Mouse (Mus musculus) ES-Bruce4 (cell line): ENCODE measurements around the gene Hoxa9. TPM values are rescaled to one million over a fixed set of nuclear protein-coding genes. Genes with fewer than 3 reads are reported as not detected.

Source experiments
- H3K27ac ChIP-seq: 2 replicates; pipeline ENCODE4 v1.5.1; 2012; ENCODE audit warnings: low read length, inconsistent platforms; ENCODE audit not compliant: insufficient read depth
- H3K27me3 ChIP-seq: 2 replicates; pipeline ENCODE4 v1.6.1; 2012; ENCODE audit warnings: mild to moderate bottlenecking, low read length, inconsistent platforms; ENCODE audit not compliant: control insufficient read depth, poor library complexity, insufficient read depth, severe bottlenecking
- H3K36me3 ChIP-seq: 2 replicates; pipeline ENCODE4 v1.6.1; 2012; ENCODE audit warnings: inconsistent platforms, mild to moderate bottlenecking, low read length, moderate library complexity; ENCODE audit not compliant: control insufficient read depth, poor library complexity, insufficient read depth, severe bottlenecking
- H3K4me1 ChIP-seq: one replicate; pipeline ENCODE4 v1.8.1; 2011; ENCODE audit warnings: low read length; ENCODE audit not compliant: control insufficient read depth, insufficient read depth
- H3K4me3 ChIP-seq: 2 replicates; pipeline ENCODE4 v1.5.1; 2011; ENCODE audit warnings: low read depth, mild to moderate bottlenecking, low read length
- H3K9ac ChIP-seq: 2 replicates; pipeline ENCODE4 v1.6.1; 2012; ENCODE audit warnings: low read depth, mild to moderate bottlenecking, inconsistent platforms; ENCODE audit not compliant: poor library complexity, severe bottlenecking
- H3K9me3 ChIP-seq: replicated peaks from 2 replicates; pipeline ENCODE4 v1.6.1; 2012; ENCODE audit warnings: mild to moderate bottlenecking, low read length, inconsistent platforms; ENCODE audit not compliant: control insufficient read depth, poor library complexity, insufficient read depth, severe bottlenecking
- CTCF ChIP-seq: IDR thresholded peaks from one replicate; pipeline ENCODE4 v1.8.1; 2011; ENCODE audit warnings: low read depth, low read length
- EP300 ChIP-seq: IDR thresholded peaks from 2 replicates; pipeline ENCODE4 v1.6.1; 2011; ENCODE audit warnings: low read depth, low read length; ENCODE audit not compliant: insufficient read depth
- POLR2A ChIP-seq: IDR thresholded peaks from one replicate; pipeline ENCODE4 v1.8.1; 2011; ENCODE audit warnings: low read length; ENCODE audit not compliant: insufficient read depth
- polyA plus RNA-seq: library from polyadenylated mRNA; stranded (reverse); fragments of >200 nt; gene quantifications from 2 replicates; pipeline ENCODE4 v1.2.4, GENCODE M21; 2011; ENCODE audit warnings: low read depth; ENCODE audit not compliant: missing spikeins, insufficient read depth, insufficient read length

Hoxa9 gene
- polyA plus RNA-seq, 1 experiment = not detected

GRCm38 (mm10) chr6:52263321-52263585, 32.4 kb upstream of the Hoxa9 start:
- peaks cover 60% of the 10 kb centered on the region for H3K27me3 ChIP-seq
- H3K36me3 ChIP-seq = no peaks in the 10 kb centered on the region
- H3K27ac ChIP-seq = no peak overlapping the region
- no peaks in the 10 kb centered on the region for H3K4me1 ChIP-seq
- no peak overlapping the region for H3K9ac ChIP-seq
- no peaks in the 10 kb centered on the region for H3K9me3 ChIP-seq
- no peak overlapping the region for H3K4me3 ChIP-seq
- TF ChIP-seq CTCF = no peak
- no peak for TF ChIP-seq POLR2A
- no peak for TF ChIP-seq EP300

DNA sequence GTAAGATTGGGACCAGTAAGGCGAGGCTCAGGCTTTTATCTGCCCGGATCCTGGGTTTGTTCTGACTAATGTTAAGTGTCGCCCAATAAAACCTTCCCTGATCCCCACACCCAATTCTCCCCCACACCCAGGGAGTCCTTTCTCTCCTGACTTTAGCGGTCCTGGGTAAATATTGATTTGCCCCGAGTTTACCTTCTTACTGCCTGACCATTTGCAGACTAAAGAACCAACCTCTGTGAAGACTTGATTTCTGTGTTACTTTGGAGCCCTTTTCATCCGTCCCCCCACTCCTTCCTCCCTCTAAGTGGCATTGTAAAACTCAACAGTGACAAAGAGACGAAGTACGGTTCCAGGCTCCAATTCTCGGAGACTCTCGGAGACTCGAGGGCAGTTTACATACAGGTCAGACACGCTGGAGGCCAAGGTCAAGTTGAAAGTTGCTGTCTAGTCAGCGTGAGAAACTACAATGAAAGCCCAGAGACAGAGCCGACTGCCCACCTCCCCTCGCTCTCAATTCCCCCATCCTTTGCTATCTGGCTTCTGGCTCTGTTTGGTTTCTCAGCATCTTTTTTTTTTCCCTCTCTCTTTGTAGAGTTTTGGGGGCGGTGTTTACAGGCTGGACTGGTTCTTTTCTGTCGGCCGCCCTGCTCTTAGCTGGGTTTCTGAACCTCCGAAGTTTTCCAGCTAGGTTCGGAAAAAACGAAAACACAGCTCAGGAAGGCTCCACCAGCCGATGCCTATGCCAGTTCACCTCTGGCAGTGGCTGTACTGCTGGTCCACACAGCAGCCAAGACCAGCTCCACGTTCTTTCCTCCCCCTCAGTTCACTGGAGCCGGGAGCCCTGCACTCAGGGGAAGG, 31.8 kb upstream of the Hoxa9 start:
- no peaks in the 10 kb centered on the region for H3K9me3 ChIP-seq
- no peak for TF ChIP-seq CTCF
- no peak for TF ChIP-seq POLR2A
- no peak for TF ChIP-seq EP300
- no peak overlapping the region for H3K9ac ChIP-seq
- no peaks in the 10 kb centered on the region for H3K4me1 ChIP-seq
- no peaks in the 10 kb centered on the region for H3K36me3 ChIP-seq
- peaks cover 61% of the 10 kb centered on the region for H3K27me3 ChIP-seq
- no peak overlapping the region for H3K27ac ChIP-seq
- no peak overlapping the region for H3K4me3 ChIP-seq

DNA sequence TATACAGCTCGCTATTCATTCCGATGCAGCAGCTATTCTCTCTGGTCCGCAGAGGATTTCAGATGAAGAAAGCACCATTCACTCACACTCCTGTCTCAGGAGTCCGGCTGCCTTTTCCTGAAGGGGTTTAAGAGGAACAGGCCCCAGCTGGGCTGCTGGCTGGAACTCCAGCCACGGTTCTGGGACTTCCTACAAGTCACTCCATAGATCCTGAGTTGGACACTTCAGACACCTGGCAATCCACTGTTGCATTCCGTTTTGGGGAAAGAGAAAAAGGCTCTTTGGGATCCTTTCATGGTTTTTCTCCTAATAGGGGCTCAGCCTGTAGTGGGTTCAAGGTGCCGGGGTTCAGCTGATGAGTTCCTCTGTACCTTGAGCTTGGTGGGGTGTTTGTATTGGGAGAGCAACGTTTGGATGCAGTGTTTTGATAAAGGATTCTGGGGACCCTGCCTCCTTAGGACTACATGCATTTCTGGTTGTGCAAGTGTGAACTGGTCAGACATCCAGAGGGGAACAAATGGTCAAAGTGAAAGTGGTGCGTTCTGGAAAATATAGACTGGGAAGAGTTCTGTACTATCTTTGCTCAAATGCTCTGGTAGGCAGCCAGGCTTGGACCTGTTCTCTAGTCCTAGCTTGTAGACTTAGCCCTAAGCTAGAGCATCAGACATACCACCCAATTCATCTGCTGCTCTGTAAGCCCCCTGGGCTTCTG, 31.0 kb upstream of the Hoxa9 start:
- Histone ChIP-seq H3K36me3 (no peaks in the 10 kb centered on the region), H3K9ac (no peak overlapping the region), H3K4me3 (no peak overlapping the region), H3K9me3 (no peaks in the 10 kb centered on the region), H3K4me1 (no peaks in the 10 kb centered on the region), H3K27ac (no peak overlapping the region), H3K27me3 (peaks cover 61% of the 10 kb centered on the region)
- TF ChIP-seq CTCF (no peak), POLR2A (no peak), EP300 (no peak)

DNA sequence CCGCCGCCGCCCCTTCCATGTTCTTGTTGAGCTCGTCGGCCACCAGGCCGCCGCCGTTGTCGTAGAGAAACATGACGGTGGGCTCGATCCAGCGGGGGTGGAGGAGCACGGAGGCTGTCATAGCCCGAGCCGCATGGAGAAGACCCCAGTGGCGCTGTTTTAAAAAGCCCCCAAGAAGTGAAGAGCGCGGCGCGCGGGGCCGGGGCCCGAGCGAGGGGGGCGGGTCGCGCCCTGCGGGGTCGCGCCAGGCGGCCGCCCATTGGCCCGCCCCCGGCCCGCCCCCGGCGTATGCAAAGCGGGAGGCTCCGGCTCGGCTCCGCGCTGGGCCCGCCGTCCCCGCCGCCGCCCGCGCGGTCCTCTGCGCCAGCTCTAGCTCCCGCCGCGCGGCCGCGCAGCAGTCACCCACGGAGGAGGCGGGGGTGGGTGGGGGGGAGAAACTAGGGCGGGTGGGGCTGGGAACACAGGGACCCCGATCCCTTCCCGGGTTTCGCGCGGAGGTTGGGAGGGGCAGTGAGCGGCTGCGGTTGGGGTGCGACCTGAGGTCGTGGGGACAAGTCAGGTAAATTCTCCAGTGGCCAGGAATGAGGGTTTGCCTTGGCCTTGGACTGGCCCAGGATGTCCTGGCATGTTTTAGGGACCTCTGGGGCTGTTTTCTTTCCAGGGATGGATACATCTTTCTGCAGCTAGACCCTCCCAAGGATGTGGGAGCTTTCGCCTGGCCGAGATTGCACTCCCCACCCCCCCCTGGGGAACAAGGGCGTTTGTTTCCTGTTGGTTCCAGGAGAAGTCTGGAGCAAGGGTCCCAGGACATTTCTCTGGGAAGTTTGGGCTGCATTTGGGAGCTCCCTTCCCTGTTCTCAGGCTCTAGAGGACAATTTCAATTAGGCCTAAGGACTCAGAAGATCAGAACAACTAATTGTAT, 30.0 kb upstream of the Hoxa9 start, which contains the start of gene Hoxa13:
Gene Hoxa13, minus strand, starts transcription at position 227 of the 922 bp plus-strand sequence.
- TF ChIP-seq EP300 (no peak), POLR2A (no peak), CTCF (no peak)
- H3K36me3 ChIP-seq = no peaks in the 10 kb centered on the region
- H3K27me3 ChIP-seq = peaks cover 54% of the 10 kb centered on the region
- H3K9ac ChIP-seq = peak within 1 kb of the TSS; percentile 85
- no peak within 1 kb of the TSS for H3K27ac ChIP-seq
- H3K9me3 ChIP-seq = no peaks in the 10 kb centered on the region
- peak within 1 kb of the TSS; percentile 88 for H3K4me3 ChIP-seq
- no peaks in the 10 kb centered on the region for H3K4me1 ChIP-seq

- H3K27me3 ChIP-seq = peaks cover 50% of the 10 kb centered on the region
- H3K9me3 ChIP-seq = no peaks in the 10 kb centered on the region
- H3K9ac ChIP-seq = peak overlapping the region; percentile 85
- H3K27ac ChIP-seq = no peak overlapping the region
- TF ChIP-seq CTCF (peak; percentile 2), EP300 (no peak)
- no peaks in the 10 kb centered on the region for H3K36me3 ChIP-seq
- H3K4me3 ChIP-seq = peak overlapping the region; percentile 76
- no peaks in the 10 kb centered on the region for H3K4me1 ChIP-seq
These were observed 28.9 kb upstream of the Hoxa9 start for GRCm38 (mm10) chr6:52259811-52260261.
